Mouse (Mus musculus): ENCODE data around the gene Pank4.

Gene Pank4
- long read RNA-seq, experiment 1, partial matches to known transcripts = 1 of 5 reads
- long read RNA-seq, experiment 1, other reads (novel, unspliced or antisense) = 3 of 5 reads
- long read RNA-seq, experiment 2, partial matches to known transcripts = 0 of 3 reads
- long read RNA-seq, experiment 2, other reads (novel, unspliced or antisense) = 3 of 3 reads

GRCm38 (mm10) chr4:154963901-154964580, at the start of gene Pank4:
Gene Pank4 (plus strand): TSS chr4:154964123.
- intact Hi-C loops (cut with DNase I) = no loop called here

GRCm38 (mm10) chr4:154914252-154914651, 49.7 kb upstream of the Pank4 start:
- intact Hi-C loops (cut with DNase I) = no loop called here

GRCm38 (mm10) chr4:154914707-154915106, 49.2 kb upstream of the Pank4 start:
- intact Hi-C loops (cut with DNase I) = no loop called here

- intact Hi-C loops (cut with DNase I) = no loop called here
Measured at GRCm38 (mm10) chr4:154915286-154915685, 48.6 kb upstream of the Pank4 start.

- intact Hi-C loops (cut with DNase I) = no loop called here
Measured at GRCm38 (mm10) chr4:154916662-154917061, 47.3 kb upstream of the Pank4 start.

GRCm38 (mm10) chr4:154922291-154922690, 41.6 kb upstream of the Pank4 start:
- intact Hi-C loops (cut with DNase I) = no loop called here

- intact Hi-C loops (cut with DNase I) = no loop called here
Measured at GRCm38 (mm10) chr4:154922931-154923330, 41.0 kb upstream of the Pank4 start.

- intact Hi-C loops (cut with DNase I) = no loop called here
Measured at GRCm38 (mm10) chr4:154925413-154925812, 38.5 kb upstream of the Pank4 start.

- intact Hi-C loops (cut with DNase I) = no loop called here
Measured at GRCm38 (mm10) chr4:154926969-154927898, 36.7 kb upstream of the Pank4 start.

GRCm38 (mm10) chr4:154927899-154928337, 36.0 kb upstream of the Pank4 start:
- intact Hi-C loops (cut with DNase I) = no loop called here

GRCm38 (mm10) chr4:154928395-154929087, 35.4 kb upstream of the Pank4 start, which contains the start of gene Tnfrsf14:
Gene Tnfrsf14 (minus strand): TSS chr4:154928563.
- intact Hi-C loops (cut with DNase I) = no loop called here

- intact Hi-C loops (cut with DNase I) = no loop called here
Measured at GRCm38 (mm10) chr4:154929088-154929660, 34.7 kb upstream of the Pank4 start.

- intact Hi-C loops (cut with DNase I) = no loop called here
Measured at GRCm38 (mm10) chr4:154933306-154933907, 30.5 kb upstream of the Pank4 start.

GRCm38 (mm10) chr4:154934800-154935199, 29.1 kb upstream of the Pank4 start:
- intact Hi-C loops (cut with DNase I) = no loop called here

GRCm38 (mm10) chr4:154935788-154936187, 28.1 kb upstream of the Pank4 start:
- intact Hi-C loops (cut with DNase I) = no loop called here

GRCm38 (mm10) chr4:154936542-154937255, 27.2 kb upstream of the Pank4 start:
- intact Hi-C loops (cut with DNase I) = no loop called here

GRCm38 (mm10) chr4:154937746-154938145, 26.2 kb upstream of the Pank4 start:
- intact Hi-C loops (cut with DNase I) = no loop called here

GRCm38 (mm10) chr4:154940156-154940555, 23.8 kb upstream of the Pank4 start:
- intact Hi-C loops (cut with DNase I) = no loop called here

GRCm38 (mm10) chr4:154941831-154942230, 22.1 kb upstream of the Pank4 start:
- intact Hi-C loops (cut with DNase I) = no loop called here
